Mouse (Mus musculus): ENCODE measurements at regions not wholly inside any gene's neighbourhood (a gene's known extent, or its start where the extent isn't known, plus 50 kb on each side); places are given as distances from the start of the nearest gene placed in this dataset.

GRCm38 (mm10) chr6:50991528-50992125, 337.4 kb upstream of the Npvf start:
- TF ChIP-seq CTCF (IDR thresholded peaks at IDR 0.05; ENCODE audit: low read depth, low read length) (no peak), POLR2A (IDR thresholded peaks at IDR 0.05; ENCODE audit: borderline replicate concordance, low read depth, low read length) (no peak)

Data from bone marrow macrophage, adult 2 months (primary cell).